Mouse (Mus musculus) heart, embryonic 16.5 days (tissue): ENCODE results near the gene Camk1d. TPM values are rescaled to one million over a fixed set of nuclear protein-coding genes. Genes with fewer than 3 reads are reported as not detected.

Experiments
- ATAC-seq: fragments of 200-750 bp; cut with Nextera tagmentation; replicated peaks from 2 replicates; pipeline ENCODE4 v1.8.0; 2017; ENCODE audit warnings: moderate number of reproducible peaks; ENCODE audit not compliant: insufficient read depth, low FRiP score; ENCODE audit errors: extremely low read depth
- H3K27ac ChIP-seq: fragments of 300-500 bp; sonication (generic); 2 replicates; pipeline ENCODE4 v1.5.1; 2014; ENCODE audit warnings: mild to moderate bottlenecking, low read length, control low read depth, moderate library complexity
- H3K27me3 ChIP-seq: fragments of 300-500 bp; sonication (generic); 2 replicates; pipeline ENCODE4 v1.6.1; 2014; ENCODE audit warnings: low read length, mixed read lengths; ENCODE audit not compliant: control insufficient read depth, insufficient read depth
- H3K36me3 ChIP-seq: fragments of 300-500 bp; sonication (generic); 2 replicates; pipeline ENCODE4 v1.6.1; 2014; ENCODE audit not compliant: control insufficient read depth, insufficient read depth
- H3K4me1 ChIP-seq: fragments of 300-500 bp; sonication (generic); 2 replicates; pipeline ENCODE4 v1.6.1; 2014; ENCODE audit warnings: low read length, mixed read lengths; ENCODE audit not compliant: control insufficient read depth, insufficient read depth
- H3K4me2 ChIP-seq: fragments of 300-500 bp; sonication (generic); 2 replicates; pipeline ENCODE4 v1.6.1; 2014; ENCODE audit warnings: low read depth, mild to moderate bottlenecking, control low read depth, low read length
- H3K4me3 ChIP-seq: fragments of 300-500 bp; sonication (generic); 2 replicates; pipeline ENCODE4 v1.5.1; 2014; ENCODE audit warnings: mild to moderate bottlenecking, control low read depth, low read length
- H3K9ac ChIP-seq: fragments of 300-500 bp; sonication (generic); 2 replicates; pipeline ENCODE4 v1.6.1; 2014; ENCODE audit warnings: low read length, control low read depth
- H3K9me3 ChIP-seq: fragments of 300-500 bp; sonication (generic); replicated peaks from 2 replicates; pipeline ENCODE4 v1.6.1; 2016; ENCODE audit warnings: low read length; ENCODE audit not compliant: control insufficient read depth
- WGBS: fragments of 180-500 bp; shearing (Covaris S2); extraction: QIAGEN DNeasy Blood & Tissue Kit; methylation state at CpG from one replicate; pipeline ENCODE4 v1.1.7; 2014; 5-methylcytosine and 5-hydroxymethylcytosine counted together
- polyA plus RNA-seq: library from polyadenylated mRNA; unstranded; fragments of >200 nt; fragmentation: Nextera tagmentation; extraction: Ambion mirVana; gene quantifications from 2 replicates; pipeline ENCODE4 v1.2.1, GENCODE M21; 2015

Camk1d gene
- polyA plus RNA-seq, 1 experiment from 2014 or later: 5.9 TPM

GRCm38 (mm10) chr2:5371316-5371715, 343.0 kb downstream of the Camk1d start:
- Histone ChIP-seq H3K27me3 (no peaks in the 10 kb centered on the region), H3K4me1 (no peaks in the 10 kb centered on the region), H3K36me3 (no peaks in the 10 kb centered on the region), H3K9ac (no peak overlapping the region), H3K4me3 (no peak overlapping the region), H3K9me3 (no peaks in the 10 kb centered on the region), H3K4me2 (no peak overlapping the region), H3K27ac (no peak overlapping the region)
- no peak for ATAC-seq
- 75% methylated on average over 3 of the region's 3 CpGs for WGBS

GRCm38 (mm10) chr2:5370591-5370990, 343.7 kb downstream of the Camk1d start:
- H3K4me3 ChIP-seq: no peak overlapping the region
- no peaks in the 10 kb centered on the region for H3K9me3 ChIP-seq
- no peak overlapping the region for H3K4me2 ChIP-seq
- ATAC-seq: no peak
- H3K27ac ChIP-seq: no peak overlapping the region
- no peaks in the 10 kb centered on the region for H3K27me3 ChIP-seq
- WGBS: 67% methylated on average over 3 of the region's 3 CpGs
- H3K4me1 ChIP-seq: no peaks in the 10 kb centered on the region
- no peaks in the 10 kb centered on the region for H3K36me3 ChIP-seq
- no peak overlapping the region for H3K9ac ChIP-seq

GRCm38 (mm10) chr2:5363836-5364235, 350.5 kb downstream of the Camk1d start:
- WGBS: 54% methylated on average over 5 of the region's 5 CpGs
- no peaks in the 10 kb centered on the region for H3K27me3 ChIP-seq
- no peak overlapping the region for H3K4me2 ChIP-seq
- ATAC-seq: no peak
- no peak overlapping the region for H3K9ac ChIP-seq
- H3K36me3 ChIP-seq: no peaks in the 10 kb centered on the region
- H3K9me3 ChIP-seq: no peaks in the 10 kb centered on the region
- H3K4me1 ChIP-seq: no peaks in the 10 kb centered on the region
- H3K27ac ChIP-seq: no peak overlapping the region
- H3K4me3 ChIP-seq: no peak overlapping the region

GRCm38 (mm10) chr2:5358049-5358448, 356.3 kb downstream of the Camk1d start:
- H3K27ac ChIP-seq: no peak overlapping the region
- ATAC-seq: no peak
- no peaks in the 10 kb centered on the region for H3K27me3 ChIP-seq
- WGBS: 82% methylated on average over 5 of the region's 5 CpGs
- H3K9me3 ChIP-seq: no peaks in the 10 kb centered on the region
- H3K4me2 ChIP-seq: no peak overlapping the region
- H3K4me3 ChIP-seq: no peak overlapping the region
- no peak overlapping the region for H3K9ac ChIP-seq
- H3K4me1 ChIP-seq: no peaks in the 10 kb centered on the region
- no peaks in the 10 kb centered on the region for H3K36me3 ChIP-seq

- no peaks in the 10 kb centered on the region for H3K36me3 ChIP-seq
- H3K9me3 ChIP-seq: no peaks in the 10 kb centered on the region
- H3K4me2 ChIP-seq: no peak overlapping the region
- no peak overlapping the region for H3K9ac ChIP-seq
- no peak overlapping the region for H3K27ac ChIP-seq
- ATAC-seq: no peak
- 77% methylated on average over 4 of the region's 4 CpGs for WGBS
- H3K27me3 ChIP-seq: no peaks in the 10 kb centered on the region
- H3K4me1 ChIP-seq: no peaks in the 10 kb centered on the region
- no peak overlapping the region for H3K4me3 ChIP-seq
Observed at GRCm38 (mm10) chr2:5357056-5357455, 357.3 kb downstream of the Camk1d start.

GRCm38 (mm10) chr2:5352821-5353522, 361.3 kb downstream of the Camk1d start:
- H3K27me3 ChIP-seq: no peaks in the 10 kb centered on the region
- H3K27ac ChIP-seq: no peak overlapping the region
- WGBS: 79% methylated on average over 13 of the region's 13 CpGs
- ATAC-seq: no peak
- H3K9ac ChIP-seq: no peak overlapping the region
- H3K9me3 ChIP-seq: no peaks in the 10 kb centered on the region
- no peak overlapping the region for H3K4me2 ChIP-seq
- no peak overlapping the region for H3K4me3 ChIP-seq
- no peaks in the 10 kb centered on the region for H3K4me1 ChIP-seq
- H3K36me3 ChIP-seq: no peaks in the 10 kb centered on the region

GRCm38 (mm10) chr2:5345344-5345743, 369.0 kb downstream of the Camk1d start:
- WGBS: 77% methylated on average over 9 of the region's 9 CpGs
- H3K4me1 ChIP-seq: no peaks in the 10 kb centered on the region
- H3K4me3 ChIP-seq: no peak overlapping the region
- H3K9me3 ChIP-seq: no peaks in the 10 kb centered on the region
- no peaks in the 10 kb centered on the region for H3K27me3 ChIP-seq
- no peak overlapping the region for H3K4me2 ChIP-seq
- no peaks in the 10 kb centered on the region for H3K36me3 ChIP-seq
- no peak overlapping the region for H3K27ac ChIP-seq
- ATAC-seq: no peak
- no peak overlapping the region for H3K9ac ChIP-seq

- 66% methylated on average over 12 of the region's 12 CpGs for WGBS
- no peak overlapping the region for H3K27ac ChIP-seq
- no peak for ATAC-seq
Observed at GRCm38 (mm10) chr2:5327533-5328250, 386.6 kb downstream of the Camk1d start.

GRCm38 (mm10) chr2:5324806-5325205, 389.5 kb downstream of the Camk1d start:
- no peaks in the 10 kb centered on the region for H3K4me1 ChIP-seq
- no peak overlapping the region for H3K27ac ChIP-seq
- no peak overlapping the region for H3K4me3 ChIP-seq
- peak; percentile 49; the same call in 1 of the 2 replicates for ATAC-seq
- no peaks in the 10 kb centered on the region for H3K9me3 ChIP-seq
- 38% methylated on average over 3 of the region's 3 CpGs for WGBS
- H3K27me3 ChIP-seq: no peaks in the 10 kb centered on the region
- no peak overlapping the region for H3K4me2 ChIP-seq
- no peaks in the 10 kb centered on the region for H3K36me3 ChIP-seq
- H3K9ac ChIP-seq: no peak overlapping the region

More at GRCm38 (mm10) chr2:5327533-5328250, 386.6 kb downstream of the Camk1d start:
- no peaks in the 10 kb centered on the region for H3K27me3 ChIP-seq
- no peaks in the 10 kb centered on the region for H3K4me1 ChIP-seq
- H3K4me3 ChIP-seq: no peak overlapping the region
- no peak overlapping the region for H3K9ac ChIP-seq
- H3K36me3 ChIP-seq: no peaks in the 10 kb centered on the region
- H3K9me3 ChIP-seq: no peaks in the 10 kb centered on the region
- no peak overlapping the region for H3K4me2 ChIP-seq
